Mouse (Mus musculus) heart, embryonic 10.5 days (tissue): Measurements from ENCODE around the gene Pigt. TPM values are rescaled to one million over a fixed set of nuclear protein-coding genes. Genes with fewer than 3 reads are reported as not detected.
A peak's percentile ranks its signal among the peaks of the same experiment; 100 is the strongest.

Experiments used
- DNase-seq: peaks from one replicate; pipeline ENCODE4 v3.0.0-alpha.2; 2017; ENCODE audit warnings: low spot score
- H3K27ac ChIP-seq: fragments of 300-500 bp; sonication (generic); 2 replicates; pipeline ENCODE4 v1.5.1; 2016; ENCODE audit warnings: mild to moderate bottlenecking
- H3K27me3 ChIP-seq: fragments of 300-500 bp; sonication (generic); 2 replicates; pipeline ENCODE4 v1.6.1; 2016; ENCODE audit warnings: mild to moderate bottlenecking; ENCODE audit not compliant: poor library complexity, insufficient read depth, severe bottlenecking
- H3K36me3 ChIP-seq: fragments of 300-500 bp; sonication (generic); 2 replicates; pipeline ENCODE4 v1.6.1; 2016; ENCODE audit warnings: mild to moderate bottlenecking, moderate library complexity
- H3K4me1 ChIP-seq: fragments of 300-500 bp; sonication (generic); 2 replicates; pipeline ENCODE4 v1.6.1; 2016; ENCODE audit warnings: mild to moderate bottlenecking
- H3K4me3 ChIP-seq: fragments of 300-500 bp; sonication (generic); 2 replicates; pipeline ENCODE4 v1.5.1; 2016; ENCODE audit warnings: mild to moderate bottlenecking, moderate library complexity
- H3K9me3 ChIP-seq: fragments of 300-500 bp; sonication (generic); 2 replicates; pipeline ENCODE4 v1.6.1; 2016; ENCODE audit warnings: mild to moderate bottlenecking, moderate library complexity
- WGBS: fragments of 180-500 bp; shearing (Covaris S2); methylation state at CpG from one replicate; pipeline ENCODE4 v1.1.7; 2016; 5-methylcytosine and 5-hydroxymethylcytosine counted together
- polyA plus RNA-seq: library from polyadenylated mRNA; unstranded; fragments of >200 nt; fragmentation: Nextera tagmentation; extraction: Ambion mirVana; gene quantifications from 2 replicates; pipeline ENCODE4 v1.2.1, GENCODE M21; 2016

The Pigt gene
- polyA plus RNA-seq, 1 experiment from 2014 or later: 59.1 TPM

GRCm38 (mm10) chr2:164540652-164541427, 43.5 kb downstream of the Pigt start:
- WGBS: 42% methylated on average over 8 of the region's 8 CpGs

GRCm38 (mm10) chr2:164542132-164542531, 44.8 kb downstream of the Pigt start:
- Histone ChIP-seq H3K36me3 (no peaks in the 10 kb centered on the region), H3K9me3 (no peaks in the 10 kb centered on the region), H3K4me1 (peaks cover 4% of the 10 kb centered on the region; the same call in 1 of the 2 replicates), H3K4me3 (no peak overlapping the region), H3K27ac (no peak overlapping the region), H3K27me3 (no peaks in the 10 kb centered on the region)
- WGBS: 76% methylated on average over 5 of the region's 5 CpGs
- no peak for DNase-seq

More at GRCm38 (mm10) chr2:164540652-164541427, 43.5 kb downstream of the Pigt start:
- Histone ChIP-seq H3K4me3 (no peak overlapping the region), H3K27ac (no peak overlapping the region), H3K9me3 (no peaks in the 10 kb centered on the region), H3K36me3 (no peaks in the 10 kb centered on the region), H3K27me3 (no peaks in the 10 kb centered on the region), H3K4me1 (peaks cover 4% of the 10 kb centered on the region; the same call in 1 of the 2 replicates)
- no peak for DNase-seq

- no peaks in the 10 kb centered on the region for H3K36me3 ChIP-seq
- no peak overlapping the region for H3K4me3 ChIP-seq
- peaks cover 4% of the 10 kb centered on the region; the same call in 1 of the 2 replicates for H3K4me1 ChIP-seq
- no peaks in the 10 kb centered on the region for H3K27me3 ChIP-seq
- no peak for DNase-seq
- 84% methylated on average over 7 of the region's 7 CpGs for WGBS
- no peaks in the 10 kb centered on the region for H3K9me3 ChIP-seq
- no peak overlapping the region for H3K27ac ChIP-seq
Measured at GRCm38 (mm10) chr2:164542598-164542997, 45.3 kb downstream of the Pigt start.

- Histone ChIP-seq H3K4me1 (peaks cover 4% of the 10 kb centered on the region; the same call in 1 of the 2 replicates), H3K27ac (no peak overlapping the region), H3K9me3 (no peaks in the 10 kb centered on the region), H3K27me3 (no peaks in the 10 kb centered on the region), H3K4me3 (no peak overlapping the region), H3K36me3 (no peaks in the 10 kb centered on the region)
- no peak for DNase-seq
- 78% methylated on average over 2 of the region's 2 CpGs for WGBS
Measured at GRCm38 (mm10) chr2:164543745-164544144, 46.4 kb downstream of the Pigt start.

- peaks cover 4% of the 10 kb centered on the region for H3K4me1 ChIP-seq
- no peak overlapping the region for H3K4me3 ChIP-seq
- WGBS: 44% methylated on average over 5 of the region's 5 CpGs
- H3K36me3 ChIP-seq: no peaks in the 10 kb centered on the region
- H3K27me3 ChIP-seq: peaks cover 5% of the 10 kb centered on the region; the same call in 1 of the 2 replicates
- DNase-seq: no peak
- H3K27ac ChIP-seq: no peak overlapping the region
- no peaks in the 10 kb centered on the region for H3K9me3 ChIP-seq
Measured at GRCm38 (mm10) chr2:164544454-164545097, 47.3 kb downstream of the Pigt start.

- Histone ChIP-seq H3K4me1 (peaks cover 13% of the 10 kb centered on the region), H3K27me3 (peaks cover 20% of the 10 kb centered on the region; the same call in 1 of the 2 replicates), H3K27ac (no peak overlapping the region), H3K36me3 (no peaks in the 10 kb centered on the region), H3K9me3 (no peaks in the 10 kb centered on the region), H3K4me3 (no peak overlapping the region)
- DNase-seq: no peak
- 34% methylated on average over 4 of the region's 4 CpGs for WGBS
Measured at GRCm38 (mm10) chr2:164549338-164549737, 52.0 kb downstream of the Pigt start.

GRCm38 (mm10) chr2:164549963-164550894, 52.9 kb downstream of the Pigt start:
- no peak for DNase-seq
- peaks cover 20% of the 10 kb centered on the region; the same call in 1 of the 2 replicates for H3K27me3 ChIP-seq
- peaks cover 9% of the 10 kb centered on the region for H3K4me1 ChIP-seq
- no peak overlapping the region; the same call in 1 of the 2 replicates for H3K27ac ChIP-seq
- 19% methylated on average over 10 of the region's 10 CpGs for WGBS
- H3K4me3 ChIP-seq: 0 out of 2 replicates have a peak overlapping the region, but pooled peaks have one; percentile 2
- H3K36me3 ChIP-seq: no peaks in the 10 kb centered on the region
- no peaks in the 10 kb centered on the region for H3K9me3 ChIP-seq

GRCm38 (mm10) chr2:164550895-164551269, 53.6 kb downstream of the Pigt start:
- Histone ChIP-seq H3K4me1 (peaks cover 9% of the 10 kb centered on the region), H3K36me3 (no peaks in the 10 kb centered on the region), H3K4me3 (no peak overlapping the region), H3K9me3 (no peaks in the 10 kb centered on the region), H3K27me3 (peaks cover 20% of the 10 kb centered on the region; the same call in 1 of the 2 replicates), H3K27ac (no peak overlapping the region)
- 70% methylated on average over 2 of the region's 2 CpGs for WGBS
- DNase-seq: no peak

- Histone ChIP-seq H3K4me3 (no peak overlapping the region), H3K27ac (no peak overlapping the region), H3K36me3 (no peaks in the 10 kb centered on the region), H3K4me1 (peaks cover 9% of the 10 kb centered on the region), H3K27me3 (peaks cover 20% of the 10 kb centered on the region; the same call in 1 of the 2 replicates), H3K9me3 (no peaks in the 10 kb centered on the region)
- DNase-seq: no peak
- WGBS: 83% methylated on average over 9 of the region's 9 CpGs
Measured at GRCm38 (mm10) chr2:164551502-164551901, 54.2 kb downstream of the Pigt start.

Other genes starting within 250 kb of the Pigt start
- not detected in 2 replicates for gene Svs3b, start 240.9 kb upstream of the Pigt start, polyA plus RNA-seq
- not detected in 2 replicates for gene Svs4, start 219.1 kb upstream of the Pigt start, polyA plus RNA-seq
- gene Svs3a, start 208.3 kb upstream of the Pigt start, polyA plus RNA-seq: not detected in 2 replicates
- not detected in 2 replicates for gene Svs6, start 180.8 kb upstream of the Pigt start, polyA plus RNA-seq
- not detected in 2 replicates for gene Svs5, start 164.8 kb upstream of the Pigt start, polyA plus RNA-seq
- gene Slpi, start 108.4 kb upstream of the Pigt start, polyA plus RNA-seq: 0.92 TPM in 1 of 2 replicates, not detected in the other
- 0.02 and 0.08 TPM in 2 replicates for gene Rbpjl, start 94.4 kb upstream of the Pigt start, polyA plus RNA-seq
- gene Matn4, start 92.4 kb upstream of the Pigt start, polyA plus RNA-seq: 0.76 and 1.2 TPM in 2 replicates
- gene Sdc4, start 53.6 kb upstream of the Pigt start, polyA plus RNA-seq: 37.3 and 37.8 TPM in 2 replicates
- 41.2 and 52.5 TPM in 2 replicates for gene Sys1, start 40.6 kb upstream of the Pigt start, polyA plus RNA-seq
- gene Gm20458, start 36.6 kb upstream of the Pigt start, polyA plus RNA-seq: 10.3 and 11.7 TPM in 2 replicates
- not detected in 2 replicates for gene Trp53tg5, start 23.8 kb upstream of the Pigt start, polyA plus RNA-seq
- 7.4 and 16.5 TPM in 2 replicates for gene Dbndd2, start 11.4 kb upstream of the Pigt start, polyA plus RNA-seq
- 11.1 and 28.0 TPM in 2 replicates for gene Wfdc2, start 64.9 kb downstream of the Pigt start, polyA plus RNA-seq
- gene Spint3, start 75.9 kb downstream of the Pigt start, polyA plus RNA-seq: not detected in 2 replicates
- gene Wfdc6a, start 87.9 kb downstream of the Pigt start, polyA plus RNA-seq: not detected in 2 replicates
- not detected in 2 replicates for gene Eppin, start 96.1 kb downstream of the Pigt start, polyA plus RNA-seq
- gene Wfdc6b, start 116.0 kb downstream of the Pigt start, polyA plus RNA-seq: not detected in 2 replicates
- not detected in 2 replicates for gene Wfdc8, start 116.1 kb downstream of the Pigt start, polyA plus RNA-seq
- not detected in 2 replicates for gene Wfdc16, start 141.3 kb downstream of the Pigt start, polyA plus RNA-seq
- gene Wfdc10, start 158.5 kb downstream of the Pigt start, polyA plus RNA-seq: not detected in 2 replicates
- gene Wfdc9, start 159.1 kb downstream of the Pigt start, polyA plus RNA-seq: not detected in 2 replicates
- gene Wfdc11, start 176.6 kb downstream of the Pigt start, polyA plus RNA-seq: not detected in 2 replicates
- not detected in 2 replicates for gene Wfdc13, start 187.6 kb downstream of the Pigt start, polyA plus RNA-seq
- gene Spint4, start 201.0 kb downstream of the Pigt start, polyA plus RNA-seq: not detected in 2 replicates
- not detected in 2 replicates for gene Spint5, start 217.8 kb downstream of the Pigt start, polyA plus RNA-seq
- 0.43 and 0.49 TPM in 2 replicates for gene Wfdc3, start 248.4 kb downstream of the Pigt start, polyA plus RNA-seq
- 60.3 and 76.6 TPM in 2 replicates for gene Dnttip1, start 248.5 kb downstream of the Pigt start, polyA plus RNA-seq